Mouse (Mus musculus) lung, embryonic 16.5 days (tissue): ENCODE data around the gene Clec16a. TPM values are rescaled to one million over a fixed set of nuclear protein-coding genes. Genes with fewer than 3 reads are reported as not detected.
A peak's percentile ranks its signal among the peaks of the same experiment; 100 is the strongest.

Source experiments
- ATAC-seq: fragments of 200-750 bp; cut with Nextera tagmentation; 2 replicates; pipeline ENCODE4 v1.8.0; 2017; ENCODE audit warnings: low read depth, mild to moderate bottlenecking, moderate library complexity
- H3K27ac ChIP-seq: fragments of 300-500 bp; sonication (generic); 2 replicates; pipeline ENCODE4 v1.5.1; 2014; ENCODE audit warnings: mild to moderate bottlenecking, control low read depth, low read length
- H3K27me3 ChIP-seq: fragments of 300-500 bp; sonication (generic); 2 replicates; pipeline ENCODE4 v1.6.1; 2014; ENCODE audit warnings: low read depth, low read length, mixed read lengths; ENCODE audit not compliant: control insufficient read depth, insufficient read depth
- H3K36me3 ChIP-seq: fragments of 300-500 bp; sonication (generic); 2 replicates; pipeline ENCODE4 v1.6.1; 2014; ENCODE audit warnings: low read length; ENCODE audit not compliant: control insufficient read depth, insufficient read depth
- H3K4me1 ChIP-seq: fragments of 300-500 bp; sonication (generic); replicated peaks from 2 replicates; pipeline ENCODE4 v1.6.1; 2014; ENCODE audit warnings: low read length, mixed read lengths; ENCODE audit not compliant: control insufficient read depth, insufficient read depth
- H3K4me2 ChIP-seq: fragments of 300-500 bp; sonication (generic); 2 replicates; pipeline ENCODE4 v1.6.1; 2014; ENCODE audit warnings: low read depth, low read length, control low read depth
- H3K4me3 ChIP-seq: fragments of 300-500 bp; sonication (generic); 2 replicates; pipeline ENCODE4 v1.5.1; 2014; ENCODE audit warnings: mild to moderate bottlenecking, low read length, control low read depth
- H3K9ac ChIP-seq: fragments of 300-500 bp; sonication (generic); 2 replicates; pipeline ENCODE4 v1.6.1; 2014; ENCODE audit warnings: low read length, control low read depth
- H3K9me3 ChIP-seq: fragments of 300-500 bp; sonication (generic); 2 replicates; pipeline ENCODE4 v1.6.1; 2016; ENCODE audit warnings: low read length; ENCODE audit not compliant: control insufficient read depth
- WGBS: fragments of 180-500 bp; shearing (Covaris S2); extraction: QIAGEN DNeasy Blood & Tissue Kit; methylation state at CpG from one replicate; pipeline ENCODE4 v1.1.7; 2014; 5-methylcytosine and 5-hydroxymethylcytosine counted together
- polyA plus RNA-seq: library from polyadenylated mRNA; unstranded; fragments of >200 nt; fragmentation: Nextera tagmentation; extraction: Ambion mirVana; gene quantifications from 2 replicates; pipeline ENCODE4 v1.2.1, GENCODE M21; 2015

Gene Clec16a
- polyA plus RNA-seq, 1 experiment from 2014 or later, result 27.3 TPM

DNA sequence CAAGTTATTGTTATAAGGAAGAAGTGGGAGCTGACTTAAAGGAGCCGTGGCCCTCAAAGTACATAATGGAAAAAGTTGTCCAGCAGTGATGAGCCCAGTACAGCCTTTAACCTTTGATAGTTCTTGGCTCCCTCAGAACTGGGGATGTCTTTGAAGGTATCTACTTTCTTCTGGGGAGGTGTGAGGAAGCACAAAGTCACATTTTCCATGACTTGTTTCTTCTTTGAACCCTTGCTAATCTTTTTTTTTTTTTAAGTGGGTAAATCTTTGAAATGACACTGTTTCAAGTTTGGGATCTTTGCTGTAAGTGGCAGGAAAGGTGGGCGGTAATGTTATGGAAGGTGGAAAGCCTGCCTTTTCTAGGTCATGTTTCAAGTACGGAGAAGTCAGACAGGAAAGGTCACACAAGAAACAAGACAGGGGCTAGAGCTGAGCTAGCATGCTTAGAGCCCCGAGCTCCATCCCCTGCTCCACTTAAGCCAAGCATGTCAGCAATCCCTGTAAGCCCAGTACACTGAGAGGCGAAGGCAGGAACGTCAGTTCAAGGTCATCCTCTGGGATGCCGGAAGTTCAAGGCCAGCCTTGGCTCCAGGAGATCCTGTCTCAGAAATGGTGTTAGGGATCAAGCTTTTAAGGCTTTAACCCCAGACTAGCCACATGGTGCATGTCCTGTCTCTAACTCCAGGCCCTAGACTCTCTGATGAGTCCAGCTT, 124.0 kb downstream of the Clec16a start:
- Histone ChIP-seq H3K9ac (no peak overlapping the region), H3K36me3 (no peaks in the 10 kb centered on the region), H3K4me3 (no peak overlapping the region), H3K27me3 (no peaks in the 10 kb centered on the region), H3K27ac (no peak overlapping the region), H3K4me1 (peaks cover 38% of the 10 kb centered on the region), H3K9me3 (no peaks in the 10 kb centered on the region), H3K4me2 (no peak overlapping the region)
- no peak for ATAC-seq
- 66% methylated on average over 7 of the region's 7 CpGs for WGBS

DNA sequence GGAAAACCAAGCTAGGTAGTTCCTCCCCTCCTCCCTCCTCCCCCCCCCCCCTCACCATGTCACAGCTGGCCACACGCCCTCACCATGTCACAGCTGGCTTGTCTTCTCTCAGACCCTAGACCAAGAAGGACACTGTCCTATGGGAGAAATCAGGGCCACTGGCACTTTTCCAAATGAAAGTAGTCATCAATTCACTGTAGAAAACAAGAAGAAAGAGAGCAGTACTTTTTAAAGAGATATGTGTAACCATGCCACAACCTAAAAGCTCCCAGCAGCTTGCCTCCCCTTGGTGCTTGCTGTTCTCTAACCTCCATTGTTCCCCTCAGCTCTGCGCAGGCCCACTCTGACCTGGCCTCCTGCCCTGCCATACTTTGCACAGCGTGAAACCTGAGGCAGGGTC, 124.8 kb downstream of the Clec16a start:
- no peak overlapping the region for H3K9ac ChIP-seq
- no peak overlapping the region for H3K27ac ChIP-seq
- no peaks in the 10 kb centered on the region for H3K36me3 ChIP-seq
- no peak overlapping the region for H3K4me2 ChIP-seq
- peaks cover 30% of the 10 kb centered on the region for H3K4me1 ChIP-seq
- H3K9me3 ChIP-seq, result no peaks in the 10 kb centered on the region
- H3K27me3 ChIP-seq, result no peaks in the 10 kb centered on the region
- no peak for ATAC-seq
- WGBS, result 65% methylated on average over 3 of the region's 3 CpGs
- no peak overlapping the region for H3K4me3 ChIP-seq

DNA sequence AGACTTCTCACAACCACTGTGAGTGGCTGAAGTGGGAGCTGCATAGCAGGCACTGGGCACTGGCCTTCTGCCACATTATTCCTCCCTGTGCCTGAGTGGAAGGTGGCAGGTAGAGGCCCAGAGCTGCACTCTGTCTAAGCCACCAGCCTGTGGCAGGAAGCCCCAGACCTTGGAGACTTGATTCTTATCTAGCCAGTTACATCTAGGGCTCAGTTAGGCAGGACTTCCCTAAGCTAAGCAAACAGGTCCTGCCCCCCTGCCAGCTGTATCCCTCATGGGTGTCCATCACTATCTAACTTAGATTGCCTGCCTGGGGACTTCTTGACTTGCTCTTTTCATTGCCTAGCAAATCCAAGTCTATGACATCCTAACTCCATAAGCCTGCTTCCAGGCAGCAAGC, 127.4 kb downstream of the Clec16a start:
- Histone ChIP-seq H3K4me2 (no peak overlapping the region), H3K27me3 (no peaks in the 10 kb centered on the region), H3K36me3 (no peaks in the 10 kb centered on the region), H3K27ac (no peak overlapping the region), H3K4me1 (peaks cover 17% of the 10 kb centered on the region), H3K4me3 (no peak overlapping the region), H3K9ac (no peak overlapping the region), H3K9me3 (no peaks in the 10 kb centered on the region)
- ATAC-seq, result no peak

DNA sequence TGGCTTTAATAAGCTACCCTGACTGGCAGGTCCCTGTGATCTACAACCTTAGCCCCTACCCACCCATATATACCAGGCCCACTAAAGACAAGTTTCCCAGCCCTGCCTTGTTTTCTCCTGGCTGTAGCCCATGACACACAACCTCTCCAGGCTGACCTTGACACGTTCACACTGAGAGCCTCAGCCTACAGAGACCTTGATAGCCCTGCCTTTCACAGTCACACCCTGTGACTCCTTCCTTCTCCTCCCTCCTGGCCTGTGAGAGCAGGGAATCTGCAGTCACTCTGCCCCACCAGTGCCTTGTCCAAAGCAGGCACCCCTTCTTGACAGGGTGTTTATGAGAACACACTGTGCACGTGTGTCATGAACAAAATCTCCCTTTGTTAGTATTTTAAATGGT, 128.9 kb downstream of the Clec16a start:
- 0 out of 2 replicates have a peak, but pooled peaks have one; percentile 26 for ATAC-seq

DNA sequence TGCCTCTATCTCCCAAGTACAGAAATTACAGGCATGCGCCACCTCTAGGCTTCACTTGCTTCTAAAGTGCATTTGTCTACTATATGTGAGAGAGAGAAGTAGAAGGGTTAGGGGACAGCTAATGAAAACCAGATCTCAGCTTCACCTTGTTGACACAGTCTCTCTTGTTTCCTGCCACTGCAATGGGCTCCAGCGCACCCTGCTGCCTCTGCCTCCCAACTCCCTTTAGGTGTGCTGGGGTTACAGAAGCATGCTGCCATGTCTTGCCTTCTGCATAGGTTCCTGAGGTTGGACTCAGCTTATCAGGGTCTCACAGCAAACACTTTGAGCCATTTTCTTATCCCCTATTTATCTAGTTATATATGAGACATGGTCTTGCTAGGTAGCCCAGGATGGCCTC, 129.8 kb downstream of the Clec16a start:
- Histone ChIP-seq H3K9ac (no peak overlapping the region), H3K36me3 (no peaks in the 10 kb centered on the region), H3K4me2 (no peak overlapping the region), H3K4me1 (peaks cover 16% of the 10 kb centered on the region), H3K27ac (no peak overlapping the region), H3K4me3 (no peak overlapping the region), H3K9me3 (no peaks in the 10 kb centered on the region), H3K27me3 (no peaks in the 10 kb centered on the region)
- WGBS, result 80% methylated on average over 2 of the region's 2 CpGs
- ATAC-seq, result no peak

More for the DNA sequence above, 128.9 kb downstream of the Clec16a start:
- H3K9ac ChIP-seq, result no peak overlapping the region
- H3K9me3 ChIP-seq, result no peaks in the 10 kb centered on the region
- H3K27ac ChIP-seq, result no peak overlapping the region
- no peak overlapping the region for H3K4me3 ChIP-seq
- WGBS, result 40% methylated on average over 2 of the region's 2 CpGs
- H3K4me1 ChIP-seq, result peaks cover 17% of the 10 kb centered on the region
- H3K27me3 ChIP-seq, result no peaks in the 10 kb centered on the region
- no peaks in the 10 kb centered on the region for H3K36me3 ChIP-seq
- H3K4me2 ChIP-seq, result no peak overlapping the region

DNA sequence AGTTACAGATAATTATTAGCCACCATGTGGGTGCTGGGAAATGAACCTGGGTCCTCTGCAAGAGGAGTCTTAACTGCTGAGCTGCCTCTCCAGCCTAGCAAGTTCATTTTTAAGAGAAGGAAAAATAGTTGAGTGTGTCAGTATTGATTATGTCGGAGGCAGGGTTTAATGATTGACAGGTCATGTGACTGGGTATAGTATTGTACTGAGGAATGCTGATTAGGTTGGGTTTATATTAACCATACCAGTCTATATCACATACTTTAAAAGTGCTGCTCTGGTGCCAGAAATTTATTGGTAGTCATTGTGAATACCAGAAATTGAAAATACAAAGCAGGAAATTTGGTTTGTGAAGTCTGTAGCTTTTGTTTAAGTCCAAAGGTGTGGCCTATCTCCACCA, 130.5 kb downstream of the Clec16a start:
- Histone ChIP-seq H3K27me3 (no peaks in the 10 kb centered on the region), H3K9ac (no peak overlapping the region), H3K36me3 (no peaks in the 10 kb centered on the region), H3K4me1 (peaks cover 13% of the 10 kb centered on the region; the same call in 1 of the 2 replicates), H3K4me3 (no peak overlapping the region), H3K9me3 (no peaks in the 10 kb centered on the region), H3K4me2 (no peak overlapping the region), H3K27ac (no peak overlapping the region)
- ATAC-seq, result no peak
- WGBS, result 68% methylated on average over 1 of the region's 1 CpGs

DNA sequence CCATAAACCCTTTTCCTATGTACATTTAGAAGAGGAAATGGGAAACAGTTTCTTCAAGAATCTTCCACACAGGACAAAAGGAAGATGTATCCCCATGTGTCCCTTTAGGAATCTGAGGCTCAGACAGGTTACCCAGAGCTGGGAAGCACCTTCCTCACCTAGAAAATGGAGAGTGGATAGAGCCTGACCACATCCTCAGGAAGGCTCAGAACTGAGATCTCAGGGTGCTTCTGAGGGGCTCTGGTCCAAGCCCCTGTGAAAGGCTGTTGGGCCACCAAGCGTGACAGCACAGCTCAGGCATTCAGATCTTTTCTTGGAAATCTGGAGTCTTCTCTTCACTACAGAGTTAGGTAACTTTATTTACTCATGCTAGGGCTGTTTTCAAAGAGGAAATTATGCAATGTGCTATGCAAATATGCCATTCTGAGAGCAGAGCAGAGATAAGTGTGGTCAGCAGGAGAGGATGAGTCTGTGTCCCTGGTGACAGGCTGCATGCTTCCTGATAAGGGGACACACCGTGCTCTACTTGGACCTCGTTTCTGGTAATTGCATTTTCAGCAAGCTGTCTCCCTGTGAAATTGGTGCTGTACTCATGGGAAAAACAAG, 131.4 kb downstream of the Clec16a start:
- Histone ChIP-seq H3K27me3 (no peaks in the 10 kb centered on the region), H3K9me3 (no peaks in the 10 kb centered on the region), H3K4me2 (no peak overlapping the region), H3K36me3 (no peaks in the 10 kb centered on the region), H3K4me3 (no peak overlapping the region), H3K4me1 (peaks cover 12% of the 10 kb centered on the region; the same call in 1 of the 2 replicates), H3K9ac (no peak overlapping the region), H3K27ac (no peak overlapping the region)
- ATAC-seq, result no peak
- WGBS, result 36% methylated on average over 3 of the region's 3 CpGs

GRCm38 (mm10) chr16:10682521-10682920, 137.4 kb downstream of the Clec16a start:
- no peak overlapping the region for H3K9ac ChIP-seq
- no peak overlapping the region for H3K27ac ChIP-seq
- no peak overlapping the region for H3K4me3 ChIP-seq
- no peaks in the 10 kb centered on the region for H3K36me3 ChIP-seq
- 94% methylated on average over 2 of the region's 2 CpGs for WGBS
- H3K4me2 ChIP-seq, result no peak overlapping the region
- H3K4me1 ChIP-seq, result peaks cover 3% of the 10 kb centered on the region; the same call in 1 of the 2 replicates
- no peaks in the 10 kb centered on the region for H3K9me3 ChIP-seq
- no peak for ATAC-seq
- H3K27me3 ChIP-seq, result no peaks in the 10 kb centered on the region

DNA sequence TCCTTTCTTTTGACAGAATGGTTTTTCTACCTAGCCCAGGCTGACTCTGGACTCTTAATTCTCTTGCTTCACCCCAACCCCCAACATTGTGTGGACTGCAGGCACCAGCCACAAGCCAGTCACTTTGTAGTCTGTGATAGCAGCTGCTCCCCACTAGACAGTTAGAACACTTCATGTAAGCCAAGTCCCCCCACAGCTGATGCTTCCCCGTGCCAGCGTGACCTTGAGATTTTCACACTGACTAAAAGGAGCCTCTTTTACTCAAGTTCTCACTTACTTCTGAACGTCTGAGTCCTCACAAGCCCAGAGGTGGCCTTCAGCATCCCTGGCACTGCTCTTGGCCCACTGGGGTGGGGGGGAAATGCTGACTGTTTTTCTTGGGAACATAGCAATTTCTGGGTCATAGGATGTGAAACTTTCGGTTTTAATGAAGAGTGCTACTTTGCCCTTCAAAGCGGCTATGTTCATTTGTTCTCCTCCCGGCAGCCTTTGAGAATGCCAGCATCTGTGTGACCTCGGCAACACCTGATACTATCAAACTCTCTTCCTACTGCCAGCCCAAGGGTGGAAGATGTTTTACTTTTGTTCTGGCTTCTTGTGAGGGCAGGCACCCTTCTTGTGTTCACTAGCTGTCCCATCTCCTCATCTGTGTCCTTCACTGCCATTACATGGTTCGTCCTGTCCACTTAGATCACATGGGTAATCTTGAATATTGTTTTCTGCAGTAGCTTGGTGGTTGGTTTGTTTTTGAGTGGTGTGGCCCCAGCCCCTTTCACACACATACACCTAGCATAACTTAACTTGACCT, 138.3 kb downstream of the Clec16a start:
- no peak overlapping the region for H3K4me2 ChIP-seq
- peaks cover 3% of the 10 kb centered on the region; the same call in 1 of the 2 replicates for H3K4me1 ChIP-seq
- H3K9me3 ChIP-seq, result no peaks in the 10 kb centered on the region
- H3K27ac ChIP-seq, result no peak overlapping the region
- H3K9ac ChIP-seq, result no peak overlapping the region
- H3K27me3 ChIP-seq, result no peaks in the 10 kb centered on the region
- no peaks in the 10 kb centered on the region for H3K36me3 ChIP-seq
- WGBS, result 65% methylated on average over 8 of the region's 8 CpGs
- no peak for ATAC-seq
- H3K4me3 ChIP-seq, result no peak overlapping the region
